Mouse (Mus musculus): ENCODE measurements around the gene Scly.

DNA sequence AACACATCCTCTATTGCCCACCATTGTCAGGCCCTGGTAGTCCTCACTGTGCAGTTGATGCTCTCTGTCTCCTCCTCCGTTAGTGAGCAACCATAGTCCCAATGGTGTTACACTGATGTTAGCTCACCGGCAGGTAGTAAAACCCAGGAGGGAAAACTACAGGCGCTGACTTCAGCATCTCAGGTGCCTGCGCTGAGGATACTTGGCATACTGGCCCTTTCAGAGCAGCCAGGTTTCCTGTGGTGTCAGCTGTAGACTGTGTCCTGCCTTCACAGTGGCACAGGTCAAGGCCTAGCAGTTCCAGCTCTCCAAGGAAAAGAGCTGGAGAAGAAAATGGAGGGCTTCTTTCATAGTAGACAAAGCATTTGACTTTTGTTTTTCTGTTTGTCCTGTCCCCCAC is 21.6 kb upstream of the Scly start:
- TF ChIP-seq CTCF (IDR thresholded peaks at IDR 0.05; ENCODE audit: low read depth, low read length) (no peak), TAL1 (conservative IDR thresholded peaks at IDR 0.05; ENCODE audit: low read depth, low read length) (no peak), GATA1 (IDR thresholded peaks at IDR 0.05; ENCODE audit: borderline replicate concordance, low read length) (no peak), POLR2AphosphoS5 (IDR thresholded peaks at IDR 0.05; ENCODE audit: insufficient replicate concordance, low read depth, low read length) (no peak)
